Mouse (Mus musculus) CH12.LX (cell line): ENCODE measurements around the gene Dtnb. TPM values are rescaled to one million over a fixed set of nuclear protein-coding genes. Genes with fewer than 3 reads are reported as not detected.

Source experiments
- DNase-seq: peaks from one replicate; pipeline ENCODE4 v3.0.0-alpha.2; 2013; ENCODE audit errors: extremely low read depth
- H3K27ac ChIP-seq: 2 replicates; pipeline ENCODE4 v1.5.1; 2012; ENCODE audit warnings: low read depth, mild to moderate bottlenecking, control low read depth, moderate library complexity; ENCODE audit not compliant: insufficient read depth
- H3K27me3 ChIP-seq: replicated peaks from 2 replicates; pipeline ENCODE3; 2012; ENCODE audit warnings: inconsistent platforms
- H3K36me3 ChIP-seq, 2 experiments: replicated peaks in 1 of 2; 2 replicates each; pipeline versions ENCODE3 to v1.6.1; 2012; ENCODE audit warnings: inconsistent platforms in 1 of 2, low read length in 1 of 2, mild to moderate bottlenecking in 1 of 2, mixed read lengths in 1 of 2, moderate library complexity in 1 of 2; ENCODE audit not compliant: control insufficient read depth in 1 of 2, insufficient read depth in 1 of 2
- H3K4me1 ChIP-seq, 2 experiments: 2 replicates each; pipeline ENCODE4 v1.6.1; 2012; ENCODE audit warnings: inconsistent platforms in 1 of 2, moderate library complexity in 1 of 2; ENCODE audit not compliant: insufficient read depth in 2 of 2, control insufficient read depth in 1 of 2
- H3K4me2 ChIP-seq: 2 replicates; pipeline ENCODE4 v1.6.1; 2012; ENCODE audit warnings: low read depth, mild to moderate bottlenecking, control low read depth; ENCODE audit not compliant: poor library complexity, insufficient read depth, severe bottlenecking
- H3K4me3 ChIP-seq, 3 experiments: fragments of 150-350 bp in 1 of 3; sonication (generic) in 1 of 3; replicated peaks in 1 of 3; 2 replicates each; pipeline versions ENCODE3 to v1.5.1; 2011 to 2012; ENCODE audit warnings: low read depth in 2 of 3, low read length in 2 of 3, mild to moderate bottlenecking in 2 of 3, moderate library complexity in 2 of 3, control low read depth in 1 of 3, improper control_type of control experiment in 1 of 3, inconsistent platforms in 1 of 3, mixed read lengths in 1 of 3; ENCODE audit not compliant: poor library complexity in 1 of 3
- H3K79me2 ChIP-seq: replicated peaks from 2 replicates; pipeline ENCODE4 v1.6.1; 2012; ENCODE audit warnings: mild to moderate bottlenecking, moderate library complexity; ENCODE audit not compliant: control insufficient read depth, poor library complexity, insufficient read depth, severe bottlenecking; ENCODE audit errors: extremely low read depth
- H3K9ac ChIP-seq: 2 replicates; pipeline ENCODE4 v1.6.1; 2012; ENCODE audit warnings: low read depth, mild to moderate bottlenecking, control low read depth, moderate library complexity; ENCODE audit not compliant: insufficient read depth
- H3K9me3 ChIP-seq: replicated peaks from 2 replicates; pipeline ENCODE3; 2012; ENCODE audit warnings: low read length, inconsistent platforms, mixed read lengths
- BHLHE40 ChIP-seq: IDR thresholded peaks from 2 replicates; pipeline ENCODE4 v1.6.1; 2011; ENCODE audit warnings: mild to moderate bottlenecking, low read depth, low read length, improper control_type of control experiment
- CHD2 ChIP-seq: IDR thresholded peaks from 2 replicates; pipeline ENCODE4 v1.6.1; 2011; ENCODE audit warnings: low read length, improper control_type of control experiment
- CTCF ChIP-seq, 2 experiments: IDR thresholded peaks in 1 of 2; conservative IDR thresholded peaks in 1 of 2; 2 replicates each; pipeline ENCODE4 v1.5.1; 2011 to 2012; ENCODE audit warnings: low read depth in 2 of 2, low read length in 2 of 2, improper control_type of control experiment in 1 of 2, inconsistent platforms in 1 of 2, mild to moderate bottlenecking in 1 of 2, moderate library complexity in 1 of 2
- ELF1 ChIP-seq: IDR thresholded peaks from 2 replicates; pipeline ENCODE4 v1.6.1; 2014; ENCODE audit warnings: low read depth, mild to moderate bottlenecking, inconsistent platforms, low read length, improper control_type of control experiment
- EP300 ChIP-seq: IDR thresholded peaks from 2 replicates; pipeline ENCODE4 v1.6.1; 2011; ENCODE audit warnings: low read length, improper control_type of control experiment
- ETS1 ChIP-seq: conservative IDR thresholded peaks from 2 replicates; pipeline ENCODE4 v1.6.1; 2012; ENCODE audit warnings: low read depth, mild to moderate bottlenecking, inconsistent platforms, low read length, improper control_type of control experiment, moderate library complexity
- HCFC1 ChIP-seq: IDR thresholded peaks from 2 replicates; pipeline ENCODE4 v1.6.1; 2012; ENCODE audit warnings: low read depth, mild to moderate bottlenecking, inconsistent platforms, low read length, improper control_type of control experiment
- IRF4 ChIP-seq: IDR thresholded peaks from 2 replicates; pipeline ENCODE4 v1.6.1; 2014; ENCODE audit warnings: low read depth, mild to moderate bottlenecking, inconsistent platforms, low read length, improper control_type of control experiment
- JUND ChIP-seq: conservative IDR thresholded peaks from 2 replicates; pipeline ENCODE4 v1.6.1; 2011; ENCODE audit warnings: low read depth, low read length, improper control_type of control experiment
- KAT2A ChIP-seq: IDR thresholded peaks from 2 replicates; pipeline ENCODE4 v1.6.1; 2012; ENCODE audit warnings: low read length, improper control_type of control experiment, inconsistent platforms; ENCODE audit not compliant: insufficient replicate concordance
- MAX ChIP-seq: IDR thresholded peaks from 2 replicates; pipeline ENCODE4 v1.6.1; 2011; ENCODE audit warnings: low read length, improper control_type of control experiment
- MEF2A ChIP-seq: IDR thresholded peaks from 2 replicates; pipeline ENCODE4 v1.6.1; 2014; ENCODE audit warnings: low read depth, mild to moderate bottlenecking, inconsistent platforms, low read length, improper control_type of control experiment, borderline replicate concordance
- NELFE ChIP-seq: IDR thresholded peaks from 2 replicates; pipeline ENCODE4 v1.6.1; 2011; ENCODE audit warnings: low read depth, low read length, improper control_type of control experiment
- NRF1 ChIP-seq: IDR thresholded peaks from 2 replicates; pipeline ENCODE4 v1.6.1; 2014; ENCODE audit warnings: low read depth, mild to moderate bottlenecking, inconsistent platforms, low read length, improper control_type of control experiment, moderate library complexity
- PAX5 ChIP-seq: IDR thresholded peaks from 2 replicates; pipeline ENCODE4 v1.6.1; 2012; ENCODE audit warnings: low read length, inconsistent platforms, mixed read lengths
- POLR2A ChIP-seq: IDR thresholded peaks from 2 replicates; pipeline ENCODE4 v1.6.1; 2011; ENCODE audit warnings: low read depth, mild to moderate bottlenecking, improper control_type of control experiment, low read length
- RAD21 ChIP-seq: IDR thresholded peaks from 2 replicates; pipeline ENCODE4 v1.6.1; 2011; ENCODE audit warnings: low read depth, mild to moderate bottlenecking, low read length, improper control_type of control experiment, moderate library complexity
- SMC3 ChIP-seq: IDR thresholded peaks from 2 replicates; pipeline ENCODE4 v1.6.1; 2011; ENCODE audit warnings: low read depth, low read length, improper control_type of control experiment
- TCF12 ChIP-seq: IDR thresholded peaks from 2 replicates; pipeline ENCODE4 v1.6.1; 2014; ENCODE audit warnings: low read depth, mild to moderate bottlenecking, inconsistent platforms, low read length, improper control_type of control experiment
- USF2 ChIP-seq: conservative IDR thresholded peaks from 2 replicates; pipeline ENCODE4 v1.6.1; 2011; ENCODE audit warnings: low read depth, low read length, improper control_type of control experiment
- ZKSCAN1 ChIP-seq: IDR thresholded peaks from 2 replicates; pipeline ENCODE4 v1.6.1; 2012; ENCODE audit warnings: low read depth, inconsistent platforms, low read length, improper control_type of control experiment, borderline replicate concordance
- ZMIZ1 ChIP-seq: IDR thresholded peaks from 2 replicates; pipeline ENCODE4 v1.6.1; 2012; ENCODE audit warnings: low read depth, mild to moderate bottlenecking, inconsistent platforms, low read length, improper control_type of control experiment
- ZNF384 ChIP-seq: IDR thresholded peaks from 2 replicates; pipeline ENCODE4 v1.6.1; 2012; ENCODE audit warnings: low read depth, low read length, improper control_type of control experiment, inconsistent platforms
- dilution Hi-C: fragments of 300-500 bp; cut with MboI; formaldehyde crosslinking; loops from 2 replicates; pipeline ENCODE4 v1.14.3; 2020; ENCODE audit warnings: low sequenced_read_pairs; ENCODE audit not compliant: extremely low pct_unique_long_range_greater_than_20kb, extremely low pct_ligation_motif_present
- in situ Hi-C: fragments of 300-500 bp; cut with MboI; formaldehyde crosslinking; loops from 3 replicates; pipeline ENCODE4 v1.14.3; 2019; ENCODE audit warnings: low sequenced_read_pairs, low pct_ligation_motif_present, low pct_unique_long_range_greater_than_20kb, mixed read lengths
- polyA plus RNA-seq: library from polyadenylated mRNA; unstranded; fragments of >175 nt; gene quantifications from 2 replicates; pipeline ENCODE4 v1.2.1, GENCODE M21; 2012; ENCODE audit warnings: low read depth; ENCODE audit not compliant: insufficient read length
- total RNA-seq, 2 experiments: library from RNA; depleted of rRNA; stranded (reverse); fragments of 300-350 nt in 1 of 2; fragments of >200 nt in 1 of 2; gene quantifications; 2 replicates each; pipeline ENCODE4 v1.2.3; 2012 to 2014

The Dtnb gene
- total and polyA plus RNA-seq, 3 experiments, result 8.1 to 26.0 (median 17.4) TPM

GRCm38 (mm10) chr12:3660985-3661635, 88.9 kb downstream of the Dtnb start:
- H3K4me3 ChIP-seq, result no peak overlapping the region
- H3K4me2 ChIP-seq, result no peak overlapping the region
- dilution Hi-C loops (no loop called here), in situ Hi-C loops (loop anchor here (25.0 kb wide), 1 partner anchor 176 kb away; no protein-coding TSS in a partner anchor)
- DNase-seq, result peak; percentile 49
- H3K79me2 ChIP-seq, result no peaks in the 10 kb centered on the region
- peaks cover 7 to 18% of the 10 kb centered on the region in 2 experiments for H3K4me1 ChIP-seq
- peaks cover 0 to 24% of the 10 kb centered on the region in 2 experiments for H3K36me3 ChIP-seq
- H3K9ac ChIP-seq, result no peak overlapping the region
- H3K27me3 ChIP-seq, result no peaks in the 10 kb centered on the region
- no peak for TF ChIP-seq ZMIZ1
- TF ChIP-seq CTCF (conservative IDR thresholded peaks at IDR 0.05 in 1 of 2, IDR thresholded peaks at IDR 0.05 in 1 of 2; ENCODE audit: low read depth in 2 of 2, low read length in 2 of 2), result peak in 1 of 2 experiments; percentile 76; a peak in 2 of 4 replicates
- peak; percentile 97 for TF ChIP-seq ZNF384
- TF ChIP-seq ELF1, result peak; percentile 66
- no peak for TF ChIP-seq ZKSCAN1
- peak; percentile 81 for TF ChIP-seq RAD21
- TF ChIP-seq KAT2A, result no peak
- TF ChIP-seq ETS1, result no peak
- TF ChIP-seq SMC3, result peak; percentile 53
- no peaks in the 10 kb centered on the region for H3K9me3 ChIP-seq
- no peak overlapping the region for H3K27ac ChIP-seq

- peaks cover under 1 to 2% of the 10 kb centered on the region in 2 experiments for H3K4me1 ChIP-seq
- H3K36me3 ChIP-seq, result peaks cover 0 to 24% of the 10 kb centered on the region in 2 experiments
- H3K27me3 ChIP-seq, result no peaks in the 10 kb centered on the region
- H3K4me3 ChIP-seq, result no peak overlapping the region
- H3K9ac ChIP-seq, result no peak overlapping the region
- DNase-seq, result no peak
- H3K9me3 ChIP-seq, result no peaks in the 10 kb centered on the region
- no peaks in the 10 kb centered on the region for H3K79me2 ChIP-seq
- H3K27ac ChIP-seq, result no peak overlapping the region
- in situ Hi-C loops, result loop anchor here (25.0 kb wide), 1 partner anchor 175 kb away; no protein-coding TSS in a partner anchor
- no peak overlapping the region for H3K4me2 ChIP-seq
- dilution Hi-C loops, result no loop called here
- TF ChIP-seq PAX5, result no peak
- TF ChIP-seq NRF1, result no peak
- TF ChIP-seq HCFC1, result no peak
- TF ChIP-seq EP300, result no peak
- TF ChIP-seq JUND, result no peak
- no peak for TF ChIP-seq POLR2A
- TF ChIP-seq CTCF (conservative IDR thresholded peaks at IDR 0.05 in 1 of 2, IDR thresholded peaks at IDR 0.05 in 1 of 2; ENCODE audit: low read depth in 2 of 2, low read length in 2 of 2), result no peak
- TF ChIP-seq MEF2A, result no peak
- no peak for TF ChIP-seq TCF12
- TF ChIP-seq BHLHE40, result no peak
- no peak for TF ChIP-seq IRF4
- TF ChIP-seq ETS1, result no peak
- TF ChIP-seq NELFE, result no peak
- no peak for TF ChIP-seq ZKSCAN1
- no peak for TF ChIP-seq MAX
- TF ChIP-seq ELF1, result no peak
- TF ChIP-seq USF2, result no peak
- TF ChIP-seq CHD2, result no peak
Measured at GRCm38 (mm10) chr12:3662660-3663059, 90.5 kb downstream of the Dtnb start.
